Mouse (Mus musculus) liver, embryonic 14.5 days (tissue): ENCODE data around the gene Spata5. TPM values are rescaled to one million over a fixed set of nuclear protein-coding genes. Genes with fewer than 3 reads are reported as not detected.
A peak's percentile ranks its signal among the peaks of the same experiment; 100 is the strongest.

Source experiments
- ATAC-seq: fragments of 200-750 bp; cut with Nextera tagmentation; 2 replicates; pipeline ENCODE4 v1.8.0; 2017; ENCODE audit warnings: moderate number of reproducible peaks, mild to moderate bottlenecking, moderate library complexity; ENCODE audit not compliant: insufficient read depth
- DNase-seq, 3 experiments: peaks; one replicate each; pipeline ENCODE4 v3.0.0-alpha.2; 2012 to 2013; ENCODE audit warnings: low read depth in 3 of 3, low spot score in 3 of 3
- H3K27ac ChIP-seq: fragments of 300-500 bp; sonication (generic); 2 replicates; pipeline ENCODE4 v1.5.1; 2014; ENCODE audit warnings: moderate library complexity, mild to moderate bottlenecking, control low read depth, inconsistent platforms
- H3K27me3 ChIP-seq: fragments of 300-500 bp; sonication (generic); 2 replicates; pipeline ENCODE4 v1.6.1; 2014; ENCODE audit warnings: mild to moderate bottlenecking, low read length, moderate library complexity; ENCODE audit not compliant: control insufficient read depth, insufficient read depth
- H3K36me3 ChIP-seq: fragments of 300-500 bp; sonication (generic); replicated peaks from 2 replicates; pipeline ENCODE4 v1.6.1; 2014; ENCODE audit warnings: low read depth; ENCODE audit not compliant: control insufficient read depth, insufficient read depth
- H3K4me1 ChIP-seq, 2 experiments: fragments of 200-500 bp in 1 of 2; fragments of 300-500 bp in 1 of 2; sonication (generic) in 1 of 2; replicated peaks; 2 replicates each; pipeline ENCODE4 v1.6.1; 2012 to 2014; ENCODE audit warnings: antibody characterized with exemption in 1 of 2, inconsistent platforms in 1 of 2, low read length in 1 of 2; ENCODE audit not compliant: control insufficient read depth in 2 of 2, insufficient read depth in 2 of 2
- H3K4me2 ChIP-seq: fragments of 300-500 bp; sonication (generic); 2 replicates; pipeline ENCODE4 v1.6.1; 2014; ENCODE audit warnings: low read depth, mild to moderate bottlenecking, control low read depth, moderate library complexity
- H3K4me3 ChIP-seq, 2 experiments: fragments of 200-500 bp in 1 of 2; fragments of 300-500 bp in 1 of 2; sonication (generic) in 1 of 2; 2 replicates each; pipeline ENCODE4 v1.5.1; 2012 to 2014; ENCODE audit warnings: low read depth in 2 of 2, low read length in 2 of 2, mild to moderate bottlenecking in 2 of 2, control low read depth in 1 of 2, inconsistent platforms in 1 of 2, moderate library complexity in 1 of 2; ENCODE audit not compliant: insufficient read depth in 1 of 2
- H3K9ac ChIP-seq: fragments of 300-500 bp; sonication (generic); replicated peaks from 2 replicates; pipeline ENCODE4 v1.6.1; 2014; ENCODE audit warnings: mild to moderate bottlenecking, control low read depth, moderate library complexity
- H3K9me3 ChIP-seq: fragments of 300-500 bp; sonication (generic); 2 replicates; pipeline ENCODE4 v1.6.1; 2016; ENCODE audit warnings: low read length, mixed read lengths; ENCODE audit not compliant: control insufficient read depth
- CTCF ChIP-seq: IDR thresholded peaks from 2 replicates; pipeline ENCODE4 v1.5.1; 2016; ENCODE audit warnings: antibody characterized with exemption, low read depth, control low read depth
- EP300 ChIP-seq: IDR thresholded peaks from 2 replicates; pipeline ENCODE4 v1.6.1; 2016; ENCODE audit warnings: antibody characterized with exemption, low read depth
- WGBS: fragments of 180-500 bp; shearing (Covaris S2); extraction: QIAGEN DNeasy Blood & Tissue Kit; methylation state at CpG from one replicate; pipeline ENCODE4 v1.1.7; 2014; ENCODE audit not compliant: insufficient replicate concordance; 5-methylcytosine and 5-hydroxymethylcytosine counted together
- polyA plus RNA-seq, 2 experiments: library from polyadenylated mRNA; depleted of rRNA in 1 of 2; stranded (reverse) in 1 of 2; unstranded in 1 of 2; fragments of >200 nt; fragmentation: Nextera tagmentation in 1 of 2; extraction: Ambion mirVana in 1 of 2; gene quantifications; 2 replicates each; pipeline versions ENCODE4 v1.2.1 to v1.2.3; 2012 to 2014

Gene Spata5
- polyA plus RNA-seq (2012; rRNA removed) (3.2 and 6.0 TPM in 2 replicates), polyA plus RNA-seq (2014; fragmentation: Nextera tagmentation; extraction: Ambion mirVana) (18.2 and 22.2 TPM in 2 replicates)

GRCm38 (mm10) chr3:37419458-37419991 lies at the start of gene Spata5:
Gene Spata5, plus strand, starts transcription at chr3:37419896.
- Histone ChIP-seq H3K27me3 (no peaks in the 10 kb centered on the region), H3K4me3 (peak within 1 kb of the TSS; percentile 87 to 95), H3K9me3 (no peaks in the 10 kb centered on the region), H3K27ac (peak within 1 kb of the TSS; percentile 83), H3K4me2 (peak within 1 kb of the TSS; percentile 85), H3K36me3 (no peaks in the 10 kb centered on the region), H3K9ac (peak within 1 kb of the TSS; percentile 86), H3K4me1 (peaks cover 10 to 11% of the 10 kb centered on the region in 2 experiments)
- no peak for TF ChIP-seq EP300
- TF ChIP-seq CTCF = no peak
- under 1% methylated on average over 45 of the region's 50 CpGs for WGBS
- peak; percentile 90 for ATAC-seq
- peak; percentile 99 to 100 (median 99) for DNase-seq

- TF ChIP-seq CTCF (no peak), EP300 (no peak)
- WGBS = 58% methylated on average over 4 of the region's 4 CpGs
- H3K36me3 ChIP-seq = no peaks in the 10 kb centered on the region
- ATAC-seq (no peak), DNase-seq (no peak)
- H3K9ac ChIP-seq = no peak overlapping the region
- no peaks in the 10 kb centered on the region for H3K27me3 ChIP-seq
- H3K4me1 ChIP-seq = no peaks in the 10 kb centered on the region; a peak in 1 of 4 replicates
- no peak overlapping the region for H3K4me3 ChIP-seq
- no peak overlapping the region for H3K4me2 ChIP-seq
- H3K9me3 ChIP-seq = no peaks in the 10 kb centered on the region
- H3K27ac ChIP-seq = no peak overlapping the region
Measured at GRCm38 (mm10) chr3:37370407-37370806, 49.3 kb upstream of the Spata5 start.

- H3K36me3 ChIP-seq = no peaks in the 10 kb centered on the region
- no peak overlapping the region for H3K9ac ChIP-seq
- TF ChIP-seq EP300 (no peak), CTCF (no peak)
- no peaks in the 10 kb centered on the region for H3K4me1 ChIP-seq
- 70% methylated on average over 11 of the region's 11 CpGs for whole genome bisulfite sequencing
- DNase-seq (no peak), ATAC-seq (no peak)
- no peaks in the 10 kb centered on the region for H3K9me3 ChIP-seq
- H3K27me3 ChIP-seq = no peaks in the 10 kb centered on the region
- H3K4me3 ChIP-seq = no peak overlapping the region
- no peak overlapping the region for H3K4me2 ChIP-seq
- H3K27ac ChIP-seq = no peak overlapping the region
Measured at GRCm38 (mm10) chr3:37373712-37374111, 46.0 kb upstream of the Spata5 start.

GRCm38 (mm10) chr3:37377926-37378325 lies 41.8 kb upstream of the Spata5 start:
- ATAC-seq (no peak), DNase-seq (no peak)
- 76% methylated on average over 6 of the region's 6 CpGs for WGBS

GRCm38 (mm10) chr3:37378412-37378811 lies 41.3 kb upstream of the Spata5 start:
- ATAC-seq (no peak), DNase-seq (no peak)

More at GRCm38 (mm10) chr3:37377926-37378325, 41.8 kb upstream of the Spata5 start:
- no peaks in the 10 kb centered on the region for H3K36me3 ChIP-seq
- no peaks in the 10 kb centered on the region for H3K4me1 ChIP-seq
- TF ChIP-seq EP300 (no peak), CTCF (no peak)
- no peak overlapping the region for H3K4me3 ChIP-seq
- H3K27me3 ChIP-seq = no peaks in the 10 kb centered on the region
- no peak overlapping the region for H3K27ac ChIP-seq
- no peak overlapping the region for H3K9ac ChIP-seq
- H3K4me2 ChIP-seq = no peak overlapping the region
- H3K9me3 ChIP-seq = no peaks in the 10 kb centered on the region

More at GRCm38 (mm10) chr3:37378412-37378811, 41.3 kb upstream of the Spata5 start:
- Histone ChIP-seq H3K9me3 (no peaks in the 10 kb centered on the region), H3K27ac (no peak overlapping the region), H3K27me3 (no peaks in the 10 kb centered on the region), H3K36me3 (no peaks in the 10 kb centered on the region), H3K4me1 (no peaks in the 10 kb centered on the region), H3K4me2 (no peak overlapping the region), H3K4me3 (no peak overlapping the region), H3K9ac (no peak overlapping the region)
- WGBS = 69% methylated on average over 6 of the region's 6 CpGs
- TF ChIP-seq EP300 (no peak), CTCF (no peak)
